Mouse (Mus musculus): ENCODE measurements at regions not wholly inside any gene's neighbourhood (a gene's known extent, or its start where the extent isn't known, plus 50 kb on each side); places are given as distances from the start of the nearest gene placed in this dataset.

DNA sequence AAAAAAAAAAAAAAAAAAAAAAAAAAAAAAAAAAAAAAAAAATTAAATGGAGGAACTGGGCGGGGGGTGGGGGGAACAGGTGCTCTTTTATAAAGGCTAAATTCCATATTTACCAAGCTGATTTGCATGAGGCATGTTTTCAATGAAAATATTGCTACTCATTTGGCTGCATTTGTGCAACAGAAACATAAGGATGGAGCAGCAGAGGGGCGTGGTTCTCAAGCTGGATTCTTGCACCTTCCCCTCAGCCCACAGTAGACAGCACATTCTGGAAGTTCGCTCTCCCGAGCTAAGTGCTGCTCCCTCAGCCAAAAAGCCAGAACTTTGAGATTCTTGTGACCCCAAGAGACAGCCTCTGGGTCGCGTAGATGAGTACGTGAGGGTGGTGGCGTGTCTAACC is 201.8 kb downstream of the Cdca7 start:
- TF ChIP-seq CTCF (IDR thresholded peaks at IDR 0.05; ENCODE audit: borderline replicate concordance, insufficient read depth, low read depth, low read length): no peak
- TF ChIP-seq POLR2A (IDR thresholded peaks at IDR 0.05; ENCODE audit: borderline replicate concordance, insufficient read depth, low read length): no peak
